Mouse (Mus musculus): Measurements from ENCODE around the gene Zfp882. TPM values are rescaled to one million over a fixed set of nuclear protein-coding genes. Genes with fewer than 3 reads are reported as not detected.
A peak's percentile ranks its signal among the peaks of the same experiment; 100 is the strongest.
"Not testable (repeated sequence)": the region's sequence is repeated elsewhere in the genome, so short reads cannot be mapped to it uniquely, and the experiment has no call there.

Zfp882 gene
- 1.1 and 1.2 TPM in 2 replicates for polyA plus RNA-seq (2012; ENCODE audit: insufficient read depth, insufficient read length, missing spikeins)

GRCm38 (mm10) chr8:71908309-71909261, at the start of gene Zfp882, which contains the start of gene Zfp617:
TSS of gene Zfp882 (plus strand) at chr8:71908608.
TSS of gene Zfp617 (plus strand) at chr8:71908635.
- TF ChIP-seq POLR2A (IDR thresholded peaks at IDR 0.05; ENCODE audit: borderline replicate concordance, low read depth, low read length) (no peak), CTCF (IDR thresholded peaks at IDR 0.05; ENCODE audit: low read depth, low read length) (peak; percentile 18; the same call in 1 of the 2 replicates)
- Histone ChIP-seq H3K4me1 (ENCODE audit: control insufficient read depth, insufficient read depth, low read length) (no peaks in the 10 kb centered on the region), H3K4me3 (ENCODE audit: insufficient read depth, low read length) (peak within 1 kb of the TSS; percentile 68), H3K27ac (ENCODE audit: insufficient read depth, low read depth, low read length) (peak within 1 kb of the TSS; percentile 38)

DNA sequence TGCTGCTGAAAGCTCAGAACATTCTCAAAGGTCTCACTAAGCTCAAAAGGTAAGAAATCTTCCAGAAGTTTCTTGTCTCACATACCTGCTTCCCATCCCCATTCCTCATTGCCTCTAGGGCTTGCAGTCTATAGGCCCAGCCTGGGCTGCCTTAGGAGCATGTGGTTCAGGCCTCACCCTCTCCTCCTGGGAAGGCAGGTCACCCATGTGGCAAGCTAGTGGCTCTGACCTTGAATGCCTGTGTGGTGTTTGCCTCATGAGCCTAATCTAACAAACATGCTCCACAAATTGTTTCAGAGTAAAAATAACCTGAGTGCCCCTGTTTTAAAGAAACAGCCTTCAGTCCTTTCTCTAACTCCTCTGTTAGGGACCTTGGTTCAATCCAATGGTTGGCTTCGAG, 46.9 kb upstream of the Zfp882 start:
- H3K4me1 ChIP-seq (ENCODE audit: control insufficient read depth, insufficient read depth, low read length); H3K27ac ChIP-seq (ENCODE audit: insufficient read depth, low read depth, low read length): not testable (repeated sequence)

GRCm38 (mm10) chr8:71862038-71862437, 46.4 kb upstream of the Zfp882 start:
- H3K27ac ChIP-seq (ENCODE audit: insufficient read depth, low read depth, low read length); H3K4me1 ChIP-seq (ENCODE audit: control insufficient read depth, insufficient read depth, low read length); H3K4me3 ChIP-seq (ENCODE audit: insufficient read depth, low read length): not testable (repeated sequence)

More for the DNA sequence above, 46.9 kb upstream of the Zfp882 start:
- not testable (repeated sequence) for H3K4me3 ChIP-seq (ENCODE audit: insufficient read depth, low read length)

GRCm38 (mm10) chr8:71881618-71882274, 26.7 kb upstream of the Zfp882 start, which contains the start of gene Zfp709:
TSS of gene Zfp709 (plus strand) at chr8:71882019.
- peak within 1 kb of the TSS; percentile 68 for H3K27ac ChIP-seq (ENCODE audit: insufficient read depth, low read depth, low read length)
- H3K4me1 ChIP-seq (ENCODE audit: control insufficient read depth, insufficient read depth, low read length): no peaks in the 10 kb centered on the region
- TF ChIP-seq CTCF (IDR thresholded peaks at IDR 0.05; ENCODE audit: low read depth, low read length): no peak
- peak within 1 kb of the TSS; percentile 77 for H3K4me3 ChIP-seq (ENCODE audit: insufficient read depth, low read length)

DNA sequence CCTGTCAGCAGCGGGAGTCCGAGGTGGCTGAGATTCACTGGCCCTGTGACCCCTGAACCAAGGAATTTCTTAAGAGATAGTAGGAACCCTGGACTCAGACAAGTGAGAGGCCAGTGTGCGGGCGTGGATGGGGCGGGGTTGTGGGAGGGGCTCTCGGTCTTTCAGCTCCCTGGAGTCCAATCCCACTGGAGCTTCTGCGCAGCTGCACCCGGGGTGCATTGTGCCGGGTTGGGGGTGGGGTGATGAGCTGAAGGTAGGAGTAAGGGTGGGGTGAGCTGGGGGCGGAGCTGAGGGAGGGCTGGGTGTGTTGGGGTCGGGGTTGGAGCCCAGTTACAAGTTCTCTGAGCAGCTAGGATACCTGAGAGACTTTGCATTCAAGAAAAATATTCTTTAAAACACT, 7.7 kb upstream of the Zfp882 start:
- not testable (repeated sequence) for H3K4me3 ChIP-seq (ENCODE audit: insufficient read depth, low read length); H3K27ac ChIP-seq (ENCODE audit: insufficient read depth, low read depth, low read length); H3K4me1 ChIP-seq (ENCODE audit: control insufficient read depth, insufficient read depth, low read length)

- not testable (repeated sequence) for H3K4me3 ChIP-seq (ENCODE audit: insufficient read depth, low read length); H3K27ac ChIP-seq (ENCODE audit: insufficient read depth, low read depth, low read length); H3K4me1 ChIP-seq (ENCODE audit: control insufficient read depth, insufficient read depth, low read length)
Measured at GRCm38 (mm10) chr8:71903084-71903483, 5.3 kb upstream of the Zfp882 start.

GRCm38 (mm10) chr8:71906809-71907208, 1.6 kb upstream of the Zfp882 start:
- H3K4me3 ChIP-seq (ENCODE audit: insufficient read depth, low read length): no peak overlapping the region
- no peak for TF ChIP-seq POLR2A (IDR thresholded peaks at IDR 0.05; ENCODE audit: borderline replicate concordance, low read depth, low read length)
- no peak for TF ChIP-seq CTCF (IDR thresholded peaks at IDR 0.05; ENCODE audit: low read depth, low read length)
- H3K4me1 ChIP-seq (ENCODE audit: control insufficient read depth, insufficient read depth, low read length): no peaks in the 10 kb centered on the region
- H3K27ac ChIP-seq (ENCODE audit: insufficient read depth, low read depth, low read length): no peak overlapping the region

DNA sequence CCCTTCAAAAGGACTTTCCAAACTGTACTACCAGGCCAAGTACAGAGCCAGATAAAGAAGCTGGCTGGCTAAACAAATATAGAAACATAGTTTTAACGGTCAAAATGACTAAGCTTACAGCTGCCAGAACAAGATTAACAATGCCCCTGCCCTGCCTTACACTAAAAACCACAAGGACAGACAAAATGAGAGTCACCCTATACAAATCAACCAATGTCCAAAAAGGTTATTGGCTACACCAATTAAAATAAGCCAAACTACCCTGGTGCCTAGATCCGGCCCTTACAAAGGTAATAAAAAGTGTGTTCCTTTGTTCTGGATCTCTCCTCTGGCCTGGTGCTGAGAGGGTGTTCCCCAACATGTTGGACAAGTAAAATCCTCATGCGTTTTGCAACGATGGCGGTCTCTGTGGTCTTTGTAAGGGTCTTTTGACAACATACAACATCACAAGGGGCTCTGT, 580 bp upstream of the Zfp882 start:
- Histone ChIP-seq H3K4me3 (ENCODE audit: insufficient read depth, low read length) (no peak overlapping the region), H3K4me1 (ENCODE audit: control insufficient read depth, insufficient read depth, low read length) (no peaks in the 10 kb centered on the region), H3K27ac (ENCODE audit: insufficient read depth, low read depth, low read length) (no peak overlapping the region)
- TF ChIP-seq CTCF (IDR thresholded peaks at IDR 0.05; ENCODE audit: low read depth, low read length) (no peak), POLR2A (IDR thresholded peaks at IDR 0.05; ENCODE audit: borderline replicate concordance, low read depth, low read length) (no peak)

DNA sequence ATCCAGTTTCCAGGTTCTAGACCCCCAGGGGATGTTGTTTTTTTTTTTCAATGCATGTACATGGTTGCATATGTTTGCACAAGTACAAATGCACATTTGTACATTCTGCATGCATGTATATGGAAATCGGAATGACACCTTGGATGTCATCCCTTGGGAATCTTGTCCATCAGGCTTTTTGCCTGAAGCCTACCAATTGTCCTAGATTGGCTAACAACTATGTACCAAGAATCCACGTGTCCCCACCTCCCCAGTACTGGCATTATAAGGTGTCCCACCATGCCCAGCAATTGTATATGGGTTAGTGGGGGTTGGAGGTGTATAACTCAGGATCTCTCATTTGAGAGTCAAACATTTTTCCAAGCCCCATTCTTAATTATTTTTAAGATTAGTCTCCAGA, 3.9 kb downstream of the Zfp882 start:
- H3K27ac ChIP-seq (ENCODE audit: insufficient read depth, low read depth, low read length): no peak overlapping the region
- no peaks in the 10 kb centered on the region for H3K4me1 ChIP-seq (ENCODE audit: control insufficient read depth, insufficient read depth, low read length)
- no peak overlapping the region for H3K4me3 ChIP-seq (ENCODE audit: insufficient read depth, low read length)
- TF ChIP-seq CTCF (IDR thresholded peaks at IDR 0.05; ENCODE audit: low read depth, low read length) (no peak), POLR2A (IDR thresholded peaks at IDR 0.05; ENCODE audit: borderline replicate concordance, low read depth, low read length) (no peak)

DNA sequence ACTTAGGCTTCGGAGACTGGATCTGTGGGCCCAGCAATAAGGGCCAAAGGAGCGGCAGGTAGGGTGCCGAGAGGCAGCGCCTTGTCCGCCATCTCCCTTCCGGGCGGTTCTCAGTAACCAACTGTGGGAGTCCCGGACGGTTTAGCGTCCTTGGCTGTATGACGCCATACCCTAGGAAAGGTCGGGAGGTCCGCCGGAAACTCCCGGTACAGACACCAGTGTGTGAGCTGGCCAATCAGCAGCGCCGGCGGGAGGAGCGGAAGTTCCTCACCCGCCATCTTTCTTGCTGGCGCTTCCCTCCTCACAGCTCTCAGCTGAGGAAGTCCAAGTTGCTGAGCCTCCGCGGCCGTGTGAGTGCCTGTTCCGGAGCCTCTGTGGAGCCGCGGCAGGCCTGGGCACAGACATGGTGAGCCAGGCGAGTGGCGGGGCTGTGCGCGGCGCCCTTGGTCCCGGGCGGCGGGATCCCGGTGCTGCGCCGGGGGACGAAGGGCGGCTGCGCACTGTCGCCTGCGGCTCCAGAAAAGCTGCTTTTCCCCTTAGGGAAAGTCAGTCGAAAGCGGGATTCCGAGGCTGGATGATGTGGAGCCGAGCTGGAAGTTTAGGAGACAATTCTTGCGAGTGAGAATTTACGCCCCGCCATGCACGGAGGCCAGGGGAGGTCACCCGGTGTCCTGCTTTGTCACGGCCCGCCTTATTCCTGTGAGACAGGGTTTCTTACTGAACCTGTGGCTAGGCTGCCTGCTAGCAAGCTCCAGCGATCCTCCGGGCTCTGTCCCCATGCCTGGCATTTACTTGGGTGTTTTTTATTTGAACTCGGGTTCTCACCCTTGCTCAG, 14.4 kb downstream of the Zfp882 start:
- Histone ChIP-seq H3K4me1 (ENCODE audit: control insufficient read depth, insufficient read depth, low read length) (peaks cover 3% of the 10 kb centered on the region), H3K27ac (ENCODE audit: insufficient read depth, low read depth, low read length) (peak overlapping the region; percentile 75), H3K4me3 (ENCODE audit: insufficient read depth, low read length) (peak overlapping the region; percentile 78)
- TF ChIP-seq CTCF (IDR thresholded peaks at IDR 0.05; ENCODE audit: low read depth, low read length): no peak
- no peak for TF ChIP-seq POLR2A (IDR thresholded peaks at IDR 0.05; ENCODE audit: borderline replicate concordance, low read depth, low read length)

All from bone marrow macrophage, adult 2 months (primary cell).